Mouse (Mus musculus): ENCODE measurements around the gene Efr3b.

The Efr3b gene

DNA sequence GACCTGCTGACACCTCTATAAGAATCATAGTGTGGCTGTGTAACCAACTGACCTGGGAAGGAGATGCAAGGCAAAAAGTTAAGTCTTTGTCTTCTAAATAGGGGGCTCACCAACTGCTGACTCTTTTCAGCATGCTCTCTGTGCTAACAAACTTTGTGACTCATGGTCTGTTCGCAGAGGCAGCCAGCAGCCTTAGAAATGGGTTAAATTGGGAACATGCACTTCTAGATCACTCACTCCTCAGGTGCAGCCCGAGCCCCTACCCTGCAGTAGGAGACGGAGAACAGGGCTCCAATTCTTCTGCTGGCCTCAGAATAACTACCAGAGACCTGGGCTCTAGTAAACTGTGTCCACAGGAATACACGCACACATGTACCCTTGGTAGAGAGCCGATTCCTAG lies 1.2 kb downstream of the Efr3b start:
- DNase-seq (ENCODE audit: low spot score): no peak

- DNase-seq (ENCODE audit: low spot score): no peak
Observed at GRCm38 (mm10) chr12:4036157-4036556, 2.6 kb downstream of the Efr3b start.

GRCm38 (mm10) chr12:4029064-4029463 lies 9.7 kb downstream of the Efr3b start:
- DNase-seq (ENCODE audit: low spot score): no peak

- DNase-seq (ENCODE audit: low spot score): peak; percentile 65
Observed at GRCm38 (mm10) chr12:4028516-4028915, 10.2 kb downstream of the Efr3b start.

GRCm38 (mm10) chr12:4024356-4024755 lies 14.4 kb downstream of the Efr3b start:
- no peak for DNase-seq (ENCODE audit: low spot score)

DNA sequence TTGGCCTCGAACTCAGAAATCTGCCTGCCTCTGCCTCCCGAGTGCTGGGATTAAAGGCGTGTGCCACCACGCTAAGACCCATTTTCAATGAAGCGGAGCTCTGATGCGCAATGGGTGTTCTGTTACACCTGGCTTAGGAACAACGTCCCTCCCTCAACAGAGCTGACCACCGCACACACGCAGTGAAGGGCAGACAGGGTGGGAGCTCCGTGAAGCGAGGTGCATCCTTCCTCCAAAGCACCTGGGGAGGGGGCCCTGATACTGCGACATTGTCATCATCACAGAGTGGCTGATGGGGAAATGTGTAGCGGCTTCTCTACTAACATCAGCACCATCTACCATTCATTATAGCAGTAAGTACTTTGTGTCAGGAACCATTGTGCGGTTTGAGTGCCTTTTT lies 15.2 kb downstream of the Efr3b start:
- no peak for DNase-seq (ENCODE audit: low spot score)

GRCm38 (mm10) chr12:4022845-4023244 lies 15.9 kb downstream of the Efr3b start:
- DNase-seq (ENCODE audit: low spot score): peak; percentile 74

DNA sequence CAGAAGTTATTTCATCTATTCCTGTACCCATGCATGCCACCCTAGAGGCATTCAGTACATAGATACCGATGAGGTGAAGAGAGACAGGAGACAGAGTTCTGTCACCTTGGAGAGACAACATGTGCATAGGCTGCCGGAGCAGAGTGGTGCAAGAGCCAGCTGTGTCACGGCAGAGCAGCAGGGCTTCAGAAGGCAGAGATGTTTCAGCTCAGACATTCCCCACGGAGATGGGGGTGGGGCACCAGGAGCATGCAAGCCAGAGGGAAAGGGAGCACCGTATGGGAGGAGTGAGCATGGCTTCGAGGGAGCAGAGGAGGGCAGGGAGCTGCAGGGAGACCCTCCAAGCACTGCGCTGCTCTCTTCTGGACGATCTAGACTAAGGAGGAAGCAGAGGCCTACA lies 18.2 kb downstream of the Efr3b start:
- DNase-seq (ENCODE audit: low spot score): no peak

GRCm38 (mm10) chr12:4016321-4016720 lies 22.4 kb downstream of the Efr3b start:
- no peak for DNase-seq (ENCODE audit: low spot score)

- no peak for DNase-seq (ENCODE audit: low spot score)
Observed at GRCm38 (mm10) chr12:4015741-4016140, 23.0 kb downstream of the Efr3b start.

DNA sequence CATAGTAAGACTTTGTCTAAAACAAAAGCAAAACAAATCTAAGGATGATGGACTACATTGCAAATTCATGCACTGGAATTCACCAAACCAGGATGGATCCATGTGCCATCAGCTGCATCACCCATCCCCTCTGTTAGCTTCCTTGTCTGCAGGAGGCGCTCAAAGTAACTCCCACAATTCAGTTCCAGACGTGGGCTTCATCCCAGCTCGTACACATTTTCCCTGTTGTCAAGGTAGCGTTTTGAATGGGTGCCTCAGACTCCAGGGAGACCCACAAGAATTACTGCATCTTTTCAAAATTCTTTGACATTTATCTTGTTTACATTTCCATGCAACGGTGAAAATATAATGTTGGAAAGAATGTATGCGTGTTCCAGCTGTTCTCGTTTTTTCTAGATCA lies 23.5 kb downstream of the Efr3b start:
- no peak for DNase-seq (ENCODE audit: low spot score)

DNA sequence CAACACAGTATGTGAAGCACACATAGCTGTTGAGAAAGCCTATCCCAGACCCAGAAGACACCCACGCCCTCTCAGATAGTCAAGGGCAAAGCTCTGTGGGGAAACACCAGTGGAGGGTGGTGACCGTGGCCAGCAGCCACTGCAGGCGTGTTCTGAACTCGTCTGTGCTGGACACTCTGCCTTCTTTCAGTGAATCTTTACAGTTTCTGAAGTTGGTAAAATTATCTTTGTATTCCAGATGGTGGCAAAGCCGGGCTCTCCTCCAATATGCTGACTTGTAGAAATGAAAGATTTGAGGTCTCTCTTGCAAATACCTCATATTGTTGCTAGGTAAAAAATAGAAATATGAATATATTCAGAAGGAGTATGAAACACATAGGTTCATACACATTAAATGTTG lies 27.0 kb downstream of the Efr3b start:
- peak; percentile 48 for DNase-seq (ENCODE audit: low spot score)

GRCm38 (mm10) chr12:4011301-4011700 lies 27.4 kb downstream of the Efr3b start:
- DNase-seq (ENCODE audit: low spot score): no peak

DNA sequence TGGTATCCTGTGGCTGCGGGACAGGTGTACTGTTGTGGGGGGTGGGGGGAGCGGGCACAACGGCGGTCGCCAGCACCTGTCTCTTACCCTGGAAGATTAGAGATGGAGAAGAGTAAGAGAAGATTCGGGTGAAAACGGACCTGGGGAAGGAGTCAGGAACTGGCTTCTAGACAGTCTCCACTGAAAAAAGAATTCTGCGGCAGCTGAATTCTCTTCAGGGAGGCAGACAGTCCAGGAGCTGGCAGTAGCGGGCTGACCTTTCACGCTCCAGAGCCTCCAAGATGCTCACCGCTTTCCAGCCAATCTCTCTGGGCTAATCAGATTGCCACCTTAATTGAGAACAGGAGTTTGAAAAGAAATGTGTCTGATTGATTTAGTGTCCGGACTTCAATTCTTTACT lies 30.0 kb downstream of the Efr3b start:
- no peak for DNase-seq (ENCODE audit: low spot score)

- DNase-seq (ENCODE audit: low spot score): no peak
Observed at GRCm38 (mm10) chr12:4007766-4008165, 30.9 kb downstream of the Efr3b start.

DNA sequence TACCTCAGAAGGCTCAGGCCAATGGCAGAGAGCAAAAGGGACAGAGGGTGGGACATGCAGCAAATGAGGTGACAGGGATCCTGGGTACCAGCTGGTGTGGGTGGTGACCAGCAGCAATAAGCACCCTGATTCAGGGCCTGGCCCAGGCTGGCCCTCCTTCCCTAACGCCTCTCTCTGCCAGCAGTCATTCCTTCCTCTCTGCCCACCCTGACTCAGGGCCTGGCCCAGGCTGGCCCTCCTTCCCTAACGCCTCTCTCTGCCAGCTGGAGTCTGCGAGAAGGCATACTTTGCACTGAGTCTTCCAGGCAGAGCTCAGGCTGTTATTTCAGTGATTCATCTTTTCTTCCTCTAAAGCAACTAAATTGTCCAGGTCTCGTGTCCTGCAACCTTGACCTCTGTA lies 31.5 kb downstream of the Efr3b start:
- no peak for DNase-seq (ENCODE audit: low spot score)

DNA sequence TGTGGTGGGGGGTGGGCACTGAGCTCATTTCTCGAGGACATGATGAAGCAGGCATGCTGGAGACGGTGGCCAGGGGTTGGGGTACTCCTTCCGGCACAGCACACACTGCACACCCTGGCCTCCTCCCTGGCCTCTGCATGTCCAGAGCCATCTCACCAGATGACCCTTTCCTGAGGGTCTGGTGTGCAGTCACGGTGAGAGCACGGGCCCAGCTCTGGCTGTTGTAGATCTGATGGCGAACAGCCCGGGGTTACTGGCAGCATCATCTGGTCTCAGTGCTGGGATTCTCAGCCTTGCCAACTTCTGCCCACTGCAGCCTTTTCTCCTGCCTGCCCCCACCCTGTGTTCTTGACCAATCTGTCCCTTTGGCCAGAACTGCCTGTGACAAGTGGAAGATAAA lies 32.6 kb downstream of the Efr3b start:
- no peak for DNase-seq (ENCODE audit: low spot score)

- DNase-seq (ENCODE audit: low spot score): no peak
Observed at GRCm38 (mm10) chr12:4004648-4005047, 34.1 kb downstream of the Efr3b start.

- DNase-seq (ENCODE audit: low spot score): no peak
Observed at GRCm38 (mm10) chr12:4000406-4000805, 38.3 kb downstream of the Efr3b start.

DNA sequence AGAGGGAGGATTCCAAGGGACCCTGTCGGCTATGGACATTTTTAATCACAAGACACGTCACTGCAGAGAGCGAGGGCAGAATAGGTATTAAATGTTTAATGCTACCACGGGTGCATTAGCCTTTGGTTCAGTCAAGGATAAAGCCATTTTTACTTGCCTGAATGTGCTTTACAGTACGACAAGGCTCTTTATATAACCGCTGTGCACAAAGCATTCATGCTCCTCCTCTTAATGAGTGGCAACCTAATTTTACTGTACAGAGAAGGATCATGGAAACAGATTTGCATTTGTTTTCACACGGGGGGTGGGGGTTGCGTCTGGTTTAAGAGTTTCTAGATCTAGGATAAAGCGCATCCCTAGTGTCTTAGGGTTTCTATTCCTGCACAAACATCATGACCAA lies 42.0 kb downstream of the Efr3b start:
- DNase-seq (ENCODE audit: low spot score): no peak

GRCm38 (mm10) chr12:3991047-3991446 lies 47.7 kb downstream of the Efr3b start:
- no peak for DNase-seq (ENCODE audit: low spot score)

GRCm38 (mm10) chr12:3989943-3990342 lies 48.8 kb downstream of the Efr3b start:
- DNase-seq (ENCODE audit: low spot score): no peak

GRCm38 (mm10) chr12:3984446-3984845 lies 54.3 kb downstream of the Efr3b start:
- DNase-seq (ENCODE audit: low spot score): no peak

DNA sequence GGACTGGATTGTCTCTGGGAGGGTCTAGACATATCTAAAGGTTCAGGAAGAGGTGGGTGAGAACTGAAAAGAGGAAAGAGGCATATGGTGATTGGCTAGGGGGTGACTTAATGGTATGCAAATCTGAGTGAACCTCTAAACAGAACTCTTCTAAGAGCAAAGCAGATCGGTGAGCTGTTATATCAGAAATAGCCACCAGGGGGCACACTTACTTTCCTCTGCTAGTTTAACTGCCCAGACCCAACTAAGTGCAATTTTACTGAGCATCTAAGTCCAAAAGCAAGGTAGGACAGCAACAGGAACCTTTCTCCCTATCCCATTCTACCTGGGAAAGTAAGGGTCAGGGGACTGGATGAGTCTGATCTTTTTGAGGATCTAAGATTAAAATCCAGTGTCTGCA lies 55.0 kb downstream of the Efr3b start:
- DNase-seq (ENCODE audit: low spot score): peak; percentile 91

GRCm38 (mm10) chr12:3982257-3982656 lies 56.5 kb downstream of the Efr3b start:
- DNase-seq (ENCODE audit: low spot score): peak; percentile 60
